Mouse (Mus musculus) intestine, postnatal 0 days (tissue): ENCODE results near the gene Frmpd1. TPM values are rescaled to one million over a fixed set of nuclear protein-coding genes. Genes with fewer than 3 reads are reported as not detected.

Source experiments
- ATAC-seq: fragments of 200-750 bp; cut with Nextera tagmentation; 2 replicates; pipeline ENCODE4 v1.8.0; 2017; ENCODE audit warnings: mild to moderate bottlenecking, moderate TSS enrichment, moderate library complexity
- H3K27ac ChIP-seq: fragments of 300-500 bp; sonication (generic); 2 replicates; pipeline ENCODE4 v1.5.1; 2014; ENCODE audit warnings: mild to moderate bottlenecking, low read depth, low read length, moderate library complexity
- H3K27me3 ChIP-seq: fragments of 300-500 bp; sonication (generic); replicated peaks from 2 replicates; pipeline ENCODE4 v1.6.1; 2014; ENCODE audit warnings: low read length, mixed read lengths; ENCODE audit not compliant: control insufficient read depth, insufficient read depth
- H3K36me3 ChIP-seq: fragments of 300-500 bp; sonication (generic); 2 replicates; pipeline ENCODE4 v1.6.1; 2014; ENCODE audit warnings: mild to moderate bottlenecking, moderate library complexity; ENCODE audit not compliant: control insufficient read depth, insufficient read depth
- H3K4me1 ChIP-seq: fragments of 300-500 bp; sonication (generic); replicated peaks from 2 replicates; pipeline ENCODE4 v1.6.1; 2014; ENCODE audit warnings: antibody characterized with exemption, low read length, mixed read lengths; ENCODE audit not compliant: control insufficient read depth, insufficient read depth
- H3K4me2 ChIP-seq: fragments of 300-500 bp; sonication (generic); replicated peaks from 2 replicates; pipeline ENCODE4 v1.6.1; 2014; ENCODE audit warnings: low read depth, mild to moderate bottlenecking, moderate library complexity
- H3K4me3 ChIP-seq: fragments of 300-500 bp; sonication (generic); 2 replicates; pipeline ENCODE4 v1.5.1; 2014; ENCODE audit warnings: low read depth, low read length
- H3K9ac ChIP-seq: fragments of 300-500 bp; sonication (generic); 2 replicates; pipeline ENCODE4 v1.6.1; 2014; ENCODE audit warnings: mild to moderate bottlenecking, low read depth, low read length
- H3K9me3 ChIP-seq: fragments of 300-500 bp; sonication (generic); 2 replicates; pipeline ENCODE4 v1.6.1; 2016; ENCODE audit warnings: mixed run types; ENCODE audit not compliant: control insufficient read depth
- CTCF ChIP-seq: sonication (generic); IDR thresholded peaks from 2 replicates; pipeline ENCODE4 v1.5.1; 2016; ENCODE audit warnings: low read depth, mild to moderate bottlenecking, control low read depth, antibody characterized with exemption, moderate library complexity
- WGBS: fragments of 180-500 bp; shearing (Covaris S2); extraction: QIAGEN DNeasy Blood & Tissue Kit; methylation state at CpG from one replicate; pipeline ENCODE4 v1.1.7; 2014; 5-methylcytosine and 5-hydroxymethylcytosine counted together
- polyA plus RNA-seq: library from polyadenylated mRNA; unstranded; fragments of >200 nt; fragmentation: Nextera tagmentation; extraction: Ambion mirVana; gene quantifications from 2 replicates; pipeline ENCODE4 v1.2.1, GENCODE M21; 2015

The Frmpd1 gene
- polyA plus RNA-seq, 1 experiment from 2014 or later = 0.20 TPM

DNA sequence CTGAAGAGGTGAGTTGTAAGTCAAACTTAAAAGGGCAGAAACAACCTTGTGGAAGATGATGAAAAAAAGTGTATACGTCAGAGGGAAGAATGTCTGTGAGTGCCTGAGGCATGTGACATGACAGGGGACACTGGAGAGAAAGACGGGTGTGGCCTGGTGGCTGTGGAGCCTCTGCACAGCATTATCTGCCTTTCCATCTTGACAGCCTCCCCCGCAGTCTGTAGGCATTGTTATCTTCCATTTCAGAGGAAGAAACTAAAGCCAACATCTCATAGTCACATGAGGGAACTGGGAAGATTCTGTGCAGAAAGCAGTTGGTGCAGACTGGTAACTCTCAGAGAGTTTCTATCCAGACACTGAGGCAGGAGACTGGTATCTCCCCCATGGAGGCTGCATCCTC, 83.2 kb downstream of the Frmpd1 start:
- H3K36me3 ChIP-seq = no peaks in the 10 kb centered on the region
- no peak overlapping the region for H3K27ac ChIP-seq
- TF ChIP-seq CTCF = no peak
- no peaks in the 10 kb centered on the region for H3K9me3 ChIP-seq
- H3K4me1 ChIP-seq = no peaks in the 10 kb centered on the region
- ATAC-seq = no peak
- H3K27me3 ChIP-seq = no peaks in the 10 kb centered on the region
- H3K9ac ChIP-seq = no peak overlapping the region
- no peak overlapping the region for H3K4me2 ChIP-seq
- no peak overlapping the region for H3K4me3 ChIP-seq
- WGBS = 39% methylated on average over 3 of the region's 3 CpGs

DNA sequence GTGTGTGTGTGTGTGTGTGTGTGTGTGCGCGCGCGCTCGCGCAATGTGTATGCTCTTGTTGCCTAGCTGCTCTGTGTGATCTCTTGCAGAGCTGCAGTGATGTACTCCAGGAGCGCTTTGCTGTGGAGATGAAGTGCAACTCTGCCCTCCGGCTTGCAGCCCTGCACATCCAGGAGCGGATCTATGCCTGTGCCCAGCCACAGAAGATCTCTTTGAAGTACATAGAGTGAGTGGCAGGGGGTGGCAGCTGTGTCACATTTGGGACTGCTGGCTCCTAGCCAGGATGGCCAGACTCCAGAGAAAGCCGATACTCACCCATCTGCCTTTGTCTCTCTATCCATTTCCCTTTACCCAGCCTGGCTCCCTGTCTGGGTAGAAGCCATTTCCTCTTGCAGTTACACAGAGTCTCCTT, 86.4 kb downstream of the Frmpd1 start:
- Histone ChIP-seq H3K4me1 (no peaks in the 10 kb centered on the region), H3K4me3 (no peak overlapping the region), H3K27me3 (no peaks in the 10 kb centered on the region), H3K36me3 (no peaks in the 10 kb centered on the region), H3K4me2 (no peak overlapping the region), H3K9ac (no peak overlapping the region), H3K27ac (no peak overlapping the region), H3K9me3 (no peaks in the 10 kb centered on the region)
- WGBS = 55% methylated on average over 10 of the region's 10 CpGs
- ATAC-seq = no peak
- no peak for TF ChIP-seq CTCF

DNA sequence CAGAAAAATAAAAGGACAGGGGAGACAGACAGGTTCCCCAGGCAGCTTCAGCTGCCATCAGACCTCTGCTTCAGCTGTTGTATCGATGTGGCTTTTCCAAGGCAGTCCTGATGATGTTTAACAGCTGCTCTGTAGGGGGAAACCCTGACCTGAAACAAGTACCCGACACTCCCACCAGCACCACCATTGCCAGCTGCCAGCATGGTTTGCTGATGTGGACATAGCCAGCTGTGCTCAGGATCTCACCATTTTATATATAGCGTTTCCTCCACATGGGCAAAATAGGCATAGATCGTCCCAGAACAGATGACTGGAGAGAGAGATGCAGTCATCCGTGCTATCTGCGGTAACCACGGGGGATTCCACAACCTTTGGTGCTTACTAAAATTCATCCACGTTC, 91.1 kb downstream of the Frmpd1 start:
- Histone ChIP-seq H3K4me1 (no peaks in the 10 kb centered on the region), H3K4me3 (no peak overlapping the region), H3K27me3 (no peaks in the 10 kb centered on the region), H3K9ac (no peak overlapping the region), H3K36me3 (no peaks in the 10 kb centered on the region), H3K27ac (no peak overlapping the region), H3K4me2 (no peak overlapping the region), H3K9me3 (no peaks in the 10 kb centered on the region)
- no peak for ATAC-seq
- 81% methylated on average over 8 of the region's 8 CpGs for WGBS
- TF ChIP-seq CTCF = no peak

DNA sequence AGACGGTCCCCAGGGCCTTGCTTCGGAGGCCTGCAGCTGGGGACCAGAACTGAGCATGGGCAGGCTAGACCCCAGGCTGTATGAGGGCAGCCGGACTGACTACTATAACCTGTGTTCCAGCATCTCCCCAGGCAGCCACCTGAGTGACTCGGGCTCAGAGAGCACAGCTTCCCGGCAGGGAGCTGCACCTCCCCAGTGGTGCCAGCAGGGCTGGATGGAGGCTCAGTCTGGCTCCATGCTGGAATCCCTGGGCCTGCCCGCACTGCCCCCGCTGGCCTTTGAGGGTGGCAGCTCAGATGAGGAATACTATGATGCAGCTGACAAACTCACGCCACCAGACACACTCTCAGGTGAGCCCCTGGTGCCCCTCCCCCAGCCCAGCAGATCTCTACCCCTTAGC, 94.6 kb downstream of the Frmpd1 start:
- peak; percentile 51; the same call in 1 of the 2 replicates for ATAC-seq

DNA sequence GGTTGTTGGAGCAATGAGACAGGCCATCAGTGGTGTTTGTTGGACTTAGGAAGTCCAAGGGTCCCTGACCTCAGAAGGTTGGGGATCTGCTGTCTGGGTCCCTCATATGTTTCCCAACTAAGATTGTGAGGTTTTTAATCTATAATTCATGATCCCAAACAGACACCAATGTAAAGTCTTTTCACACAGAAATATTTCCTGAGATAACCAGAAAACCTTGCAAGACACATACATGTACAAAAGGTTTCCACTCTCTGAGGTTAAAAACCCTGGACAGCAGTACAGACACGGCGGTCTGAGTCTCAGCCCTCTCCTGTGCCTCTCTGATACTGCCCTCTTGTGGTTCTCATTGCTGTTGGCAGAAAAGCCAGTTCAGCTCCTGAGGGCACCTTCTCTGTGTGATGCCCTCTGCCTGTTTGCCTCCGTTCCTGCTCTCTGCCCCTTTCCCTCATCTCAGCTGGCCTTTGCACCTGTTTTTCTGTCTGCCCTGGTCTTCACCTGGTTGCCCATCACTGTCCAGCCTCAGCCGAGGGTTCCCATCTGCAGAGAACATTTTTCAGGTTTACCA, 95.4 kb downstream of the Frmpd1 start:
- peak; percentile 99 for TF ChIP-seq CTCF
- no peaks in the 10 kb centered on the region for H3K4me1 ChIP-seq
- H3K27ac ChIP-seq = no peak overlapping the region
- H3K4me2 ChIP-seq = no peak overlapping the region
- no peak overlapping the region for H3K4me3 ChIP-seq
- ATAC-seq = peak; percentile 56; the same call in 1 of the 2 replicates
- no peaks in the 10 kb centered on the region for H3K36me3 ChIP-seq
- WGBS = 21% methylated on average over 4 of the region's 4 CpGs
- H3K27me3 ChIP-seq = no peaks in the 10 kb centered on the region
- H3K9ac ChIP-seq = no peak overlapping the region
- H3K9me3 ChIP-seq = no peaks in the 10 kb centered on the region

More for the DNA sequence above, 94.6 kb downstream of the Frmpd1 start:
- H3K36me3 ChIP-seq = no peaks in the 10 kb centered on the region
- no peak overlapping the region for H3K27ac ChIP-seq
- no peak overlapping the region for H3K4me2 ChIP-seq
- 57% methylated on average over 8 of the region's 8 CpGs for WGBS
- no peak overlapping the region for H3K9ac ChIP-seq
- no peak overlapping the region for H3K4me3 ChIP-seq
- peak; percentile 52 for TF ChIP-seq CTCF
- no peaks in the 10 kb centered on the region for H3K9me3 ChIP-seq
- no peaks in the 10 kb centered on the region for H3K27me3 ChIP-seq
- no peaks in the 10 kb centered on the region for H3K4me1 ChIP-seq

DNA sequence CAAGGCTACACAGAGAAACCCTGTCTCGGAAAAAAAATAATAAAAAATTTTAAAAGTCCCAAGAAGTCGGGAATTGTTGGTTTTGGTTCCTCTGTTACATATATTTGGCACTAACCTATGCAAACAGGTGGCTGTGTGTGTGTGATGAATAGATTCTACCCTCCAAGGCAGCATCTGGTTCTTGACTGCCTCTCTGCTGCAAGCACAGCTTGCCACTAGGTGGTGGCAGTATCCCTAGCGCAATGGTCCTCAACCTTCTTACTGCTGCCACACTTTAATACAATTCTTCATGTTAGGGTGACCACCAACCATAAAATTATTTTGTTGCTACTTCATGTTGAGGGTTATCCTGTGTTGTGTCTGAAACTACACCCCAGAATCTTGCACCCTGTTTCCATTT, 101.6 kb downstream of the Frmpd1 start:
- peak; percentile 74 for TF ChIP-seq CTCF
- H3K4me3 ChIP-seq = no peak overlapping the region
- no peaks in the 10 kb centered on the region for H3K4me1 ChIP-seq
- H3K9ac ChIP-seq = no peak overlapping the region
- no peaks in the 10 kb centered on the region for H3K9me3 ChIP-seq
- H3K4me2 ChIP-seq = no peak overlapping the region
- 54% methylated on average over 3 of the region's 3 CpGs for WGBS
- no peaks in the 10 kb centered on the region for H3K36me3 ChIP-seq
- no peaks in the 10 kb centered on the region for H3K27me3 ChIP-seq
- no peak overlapping the region for H3K27ac ChIP-seq
- ATAC-seq = no peak

DNA sequence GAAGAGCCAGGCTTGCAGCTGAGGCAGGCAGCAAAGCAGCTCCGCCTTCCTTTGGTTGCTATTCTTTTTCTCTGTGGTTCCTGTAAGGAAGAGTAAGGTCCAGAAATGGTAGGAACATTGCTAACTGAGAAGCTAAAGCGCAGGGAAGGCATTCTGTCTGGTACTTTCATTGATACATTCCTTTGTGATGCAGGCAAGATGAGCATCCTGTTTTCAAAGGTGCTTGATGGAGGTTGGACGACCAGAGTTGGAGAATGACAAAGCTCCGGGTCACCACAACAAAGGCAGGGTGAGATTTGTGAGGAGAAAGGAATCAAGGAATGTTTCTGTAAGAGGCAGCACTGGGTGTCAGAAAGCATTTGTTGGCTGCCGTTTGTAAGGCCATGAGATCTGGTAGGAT, 103.2 kb downstream of the Frmpd1 start:
- 78% methylated on average over 5 of the region's 5 CpGs for WGBS

More for the DNA sequence above, 103.2 kb downstream of the Frmpd1 start:
- Histone ChIP-seq H3K4me3 (no peak overlapping the region), H3K9ac (no peak overlapping the region), H3K4me2 (no peak overlapping the region), H3K9me3 (no peaks in the 10 kb centered on the region), H3K27ac (no peak overlapping the region), H3K36me3 (no peaks in the 10 kb centered on the region), H3K4me1 (no peaks in the 10 kb centered on the region), H3K27me3 (no peaks in the 10 kb centered on the region)
- ATAC-seq = no peak
- TF ChIP-seq CTCF = no peak
